Mouse (Mus musculus) embryonic facial prominence, embryonic 14.5 days (tissue): ENCODE measurements around the gene Tbc1d14. TPM values are rescaled to one million over a fixed set of nuclear protein-coding genes. Genes with fewer than 3 reads are reported as not detected.

Source experiments
- ATAC-seq: fragments of 200-750 bp; cut with Nextera tagmentation; 2 replicates; pipeline ENCODE4 v1.8.0; 2017; ENCODE audit warnings: low read depth, moderate number of reproducible peaks, moderate TSS enrichment
- DNase-seq: peaks from one replicate; pipeline ENCODE4 v3.0.0-alpha.2; 2015; ENCODE audit warnings: low spot score
- H3K27ac ChIP-seq: fragments of 300-500 bp; sonication (generic); replicated peaks from 2 replicates; pipeline ENCODE4 v1.5.1; 2014; ENCODE audit warnings: low read depth, mild to moderate bottlenecking, low read length, moderate library complexity
- H3K27me3 ChIP-seq: fragments of 300-500 bp; sonication (generic); replicated peaks from 2 replicates; pipeline ENCODE4 v1.6.1; 2014; ENCODE audit warnings: low read length; ENCODE audit not compliant: control insufficient read depth, insufficient read depth
- H3K36me3 ChIP-seq: fragments of 300-500 bp; sonication (generic); 2 replicates; pipeline ENCODE4 v1.6.1; 2014; ENCODE audit warnings: low read length, mixed read lengths; ENCODE audit not compliant: control insufficient read depth, insufficient read depth
- H3K4me1 ChIP-seq: fragments of 300-500 bp; sonication (generic); 2 replicates; pipeline ENCODE4 v1.6.1; 2014; ENCODE audit warnings: antibody characterized with exemption, low read length; ENCODE audit not compliant: control insufficient read depth, insufficient read depth
- H3K4me2 ChIP-seq: fragments of 300-500 bp; sonication (generic); 2 replicates; pipeline ENCODE4 v1.6.1; 2014; ENCODE audit warnings: low read depth, mild to moderate bottlenecking, low read length, moderate library complexity, mixed read lengths
- H3K4me3 ChIP-seq: fragments of 300-500 bp; sonication (generic); 2 replicates; pipeline ENCODE4 v1.5.1; 2014; ENCODE audit warnings: low read depth, mild to moderate bottlenecking, low read length
- H3K9ac ChIP-seq: fragments of 300-500 bp; sonication (generic); 2 replicates; pipeline ENCODE4 v1.6.1; 2014; ENCODE audit warnings: low read depth, mild to moderate bottlenecking, low read length, moderate library complexity, mixed read lengths
- H3K9me3 ChIP-seq: fragments of 300-500 bp; sonication (generic); 2 replicates; pipeline ENCODE4 v1.6.1; 2016; ENCODE audit warnings: low read length; ENCODE audit not compliant: control insufficient read depth
- WGBS: fragments of 180-500 bp; shearing (Covaris S2); extraction: QIAGEN DNeasy Blood & Tissue Kit; methylation state at CpG from one replicate; pipeline ENCODE4 v1.1.7; 2014; 5-methylcytosine and 5-hydroxymethylcytosine counted together
- polyA plus RNA-seq: library from polyadenylated mRNA; unstranded; fragments of >200 nt; fragmentation: Nextera tagmentation; extraction: Ambion mirVana; gene quantifications from 2 replicates; pipeline ENCODE4 v1.2.1, GENCODE M21; 2014

Gene Tbc1d14
- polyA plus RNA-seq, 1 experiment from 2014 or later = 38.5 TPM

GRCm38 (mm10) chr5:36574147-36574870 is 18.8 kb downstream of the Tbc1d14 start:
- H3K36me3 ChIP-seq = peaks cover 12% of the 10 kb centered on the region; the same call in 1 of the 2 replicates
- 48% methylated on average over 8 of the region's 8 CpGs for WGBS
- H3K27me3 ChIP-seq = no peaks in the 10 kb centered on the region
- no peak overlapping the region for H3K4me3 ChIP-seq
- H3K27ac ChIP-seq = peak overlapping the region; percentile 46; the same call in 1 of the 2 replicates
- no peaks in the 10 kb centered on the region for H3K9me3 ChIP-seq
- H3K9ac ChIP-seq = no peak overlapping the region
- no peak overlapping the region for H3K4me2 ChIP-seq
- peak; percentile 26 for DNase-seq
- H3K4me1 ChIP-seq = peaks cover 4% of the 10 kb centered on the region; the same call in 1 of the 2 replicates
- peak; percentile 33; the same call in 1 of the 2 replicates for ATAC-seq

- DNase-seq (no peak), ATAC-seq (no peak)
- 0 out of 2 replicates have a peak overlapping the region, but pooled peaks have one; percentile 1 for H3K27ac ChIP-seq
- H3K36me3 ChIP-seq = peaks cover 12% of the 10 kb centered on the region; the same call in 1 of the 2 replicates
- no peaks in the 10 kb centered on the region for H3K9me3 ChIP-seq
- WGBS = 37% methylated on average over 3 of the region's 3 CpGs
- H3K4me2 ChIP-seq = no peak overlapping the region
- H3K4me3 ChIP-seq = no peak overlapping the region
- peaks cover 4% of the 10 kb centered on the region; the same call in 1 of the 2 replicates for H3K4me1 ChIP-seq
- no peaks in the 10 kb centered on the region for H3K27me3 ChIP-seq
- no peak overlapping the region for H3K9ac ChIP-seq
These were observed 19.7 kb downstream of the Tbc1d14 start for GRCm38 (mm10) chr5:36573354-36573753.

GRCm38 (mm10) chr5:36571371-36571770 is 21.7 kb downstream of the Tbc1d14 start:
- WGBS = 93% methylated on average over 16 of the region's 16 CpGs

GRCm38 (mm10) chr5:36570546-36571245 is 22.4 kb downstream of the Tbc1d14 start:
- no peaks in the 10 kb centered on the region for H3K9me3 ChIP-seq
- peaks cover 12% of the 10 kb centered on the region; the same call in 1 of the 2 replicates for H3K36me3 ChIP-seq
- no peak overlapping the region for H3K4me2 ChIP-seq
- H3K9ac ChIP-seq = no peak overlapping the region
- WGBS = 77% methylated on average over 4 of the region's 4 CpGs
- ATAC-seq (no peak), DNase-seq (no peak)
- no peak overlapping the region for H3K4me3 ChIP-seq
- no peaks in the 10 kb centered on the region for H3K27me3 ChIP-seq
- H3K27ac ChIP-seq = no peak overlapping the region
- H3K4me1 ChIP-seq = peaks cover 4% of the 10 kb centered on the region; the same call in 1 of the 2 replicates

More at GRCm38 (mm10) chr5:36571371-36571770, 21.7 kb downstream of the Tbc1d14 start:
- Histone ChIP-seq H3K4me2 (no peak overlapping the region), H3K27ac (no peak overlapping the region), H3K9me3 (no peaks in the 10 kb centered on the region), H3K4me1 (peaks cover 4% of the 10 kb centered on the region; the same call in 1 of the 2 replicates), H3K36me3 (peaks cover 12% of the 10 kb centered on the region; the same call in 1 of the 2 replicates), H3K4me3 (no peak overlapping the region), H3K9ac (no peak overlapping the region), H3K27me3 (no peaks in the 10 kb centered on the region)
- DNase-seq = no peak
- ATAC-seq = no peak

GRCm38 (mm10) chr5:36570098-36570497 is 23.0 kb downstream of the Tbc1d14 start:
- H3K9ac ChIP-seq = no peak overlapping the region
- H3K9me3 ChIP-seq = no peaks in the 10 kb centered on the region
- peaks cover 12% of the 10 kb centered on the region; the same call in 1 of the 2 replicates for H3K36me3 ChIP-seq
- no peak overlapping the region for H3K27ac ChIP-seq
- WGBS = 88% methylated on average over 7 of the region's 7 CpGs
- no peak for ATAC-seq
- H3K27me3 ChIP-seq = no peaks in the 10 kb centered on the region
- H3K4me1 ChIP-seq = no peaks in the 10 kb centered on the region; the same call in 1 of the 2 replicates
- no peak overlapping the region for H3K4me3 ChIP-seq
- DNase-seq = no peak
- no peak overlapping the region for H3K4me2 ChIP-seq

GRCm38 (mm10) chr5:36568118-36568517 is 25.0 kb downstream of the Tbc1d14 start:
- Histone ChIP-seq H3K27ac (no peak overlapping the region), H3K4me3 (no peak overlapping the region), H3K9me3 (no peaks in the 10 kb centered on the region), H3K4me2 (no peak overlapping the region), H3K4me1 (no peaks in the 10 kb centered on the region; the same call in 1 of the 2 replicates), H3K36me3 (peaks cover 12% of the 10 kb centered on the region; the same call in 1 of the 2 replicates), H3K27me3 (no peaks in the 10 kb centered on the region), H3K9ac (no peak overlapping the region)
- ATAC-seq = no peak
- DNase-seq = no peak
- WGBS = 71% methylated on average over 4 of the region's 4 CpGs

GRCm38 (mm10) chr5:36567627-36568026 is 25.4 kb downstream of the Tbc1d14 start:
- H3K4me3 ChIP-seq = no peak overlapping the region
- H3K4me1 ChIP-seq = no peaks in the 10 kb centered on the region; the same call in 1 of the 2 replicates
- H3K9ac ChIP-seq = no peak overlapping the region
- 62% methylated on average over 2 of the region's 2 CpGs for WGBS
- ATAC-seq = no peak
- H3K36me3 ChIP-seq = peaks cover 12% of the 10 kb centered on the region; the same call in 1 of the 2 replicates
- no peaks in the 10 kb centered on the region for H3K27me3 ChIP-seq
- DNase-seq = no peak
- no peak overlapping the region for H3K27ac ChIP-seq
- H3K9me3 ChIP-seq = no peaks in the 10 kb centered on the region
- H3K4me2 ChIP-seq = no peak overlapping the region

GRCm38 (mm10) chr5:36564530-36564929 is 28.5 kb downstream of the Tbc1d14 start:
- H3K27ac ChIP-seq = no peak overlapping the region
- no peaks in the 10 kb centered on the region; the same call in 1 of the 2 replicates for H3K4me1 ChIP-seq
- no peak overlapping the region for H3K9ac ChIP-seq
- no peaks in the 10 kb centered on the region for H3K9me3 ChIP-seq
- no peak for ATAC-seq
- 84% methylated on average over 9 of the region's 9 CpGs for WGBS
- DNase-seq = no peak
- no peak overlapping the region for H3K4me2 ChIP-seq
- H3K4me3 ChIP-seq = no peak overlapping the region
- H3K36me3 ChIP-seq = no peaks in the 10 kb centered on the region
- H3K27me3 ChIP-seq = no peaks in the 10 kb centered on the region
